Mouse (Mus musculus) heart, postnatal 10 days (tissue): ENCODE data around the gene Pyroxd2. TPM values are rescaled to one million over a fixed set of nuclear protein-coding genes. Genes with fewer than 3 reads are reported as not detected.
A peak's percentile ranks its signal among the peaks of the same experiment; 100 is the strongest.
"Not testable (repeated sequence)": the region's sequence is repeated elsewhere in the genome, so short reads cannot be mapped to it uniquely, and the experiment has no call there.

Experiments used
- DNase-seq, 2 experiments: peaks; one replicate each; pipeline ENCODE4 v3.0.0; 2021
- intact Hi-C: fragments of 180-260 bp; cut with DNase I; formaldehyde crosslinking; loops from one replicate; pipeline ENCODE4 v1.15.1; 2025
- total RNA-seq, 2 experiments: library from RNA; stranded (reverse); gene quantifications; 2 replicates each; pipeline ENCODE4 v1.2.3; 2021

The Pyroxd2 gene
- total RNA-seq, 2 experiments from 2014 or later: 7.3 to 7.5 TPM

DNA sequence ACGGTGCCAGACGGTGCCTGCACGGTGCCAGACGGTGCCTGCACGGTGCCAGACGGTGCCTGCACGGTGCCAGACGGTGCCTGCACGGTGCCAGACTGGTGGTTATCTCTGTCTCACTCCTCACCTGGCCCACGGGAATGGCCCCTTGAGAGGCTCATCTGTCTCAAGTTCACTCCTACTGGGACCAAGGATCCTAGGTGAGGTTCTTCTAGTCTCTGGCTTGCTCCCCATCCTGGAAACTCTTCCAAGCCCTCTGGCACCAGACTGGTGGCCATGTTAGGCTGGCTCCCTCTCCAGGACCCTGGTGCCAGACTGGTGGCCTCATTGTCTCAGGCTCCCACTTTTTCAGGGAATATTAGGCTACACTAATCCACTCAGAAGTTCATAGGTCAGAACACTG lies 53.1 kb downstream of the Pyroxd2 start:
- DNase-seq: no peak

DNA sequence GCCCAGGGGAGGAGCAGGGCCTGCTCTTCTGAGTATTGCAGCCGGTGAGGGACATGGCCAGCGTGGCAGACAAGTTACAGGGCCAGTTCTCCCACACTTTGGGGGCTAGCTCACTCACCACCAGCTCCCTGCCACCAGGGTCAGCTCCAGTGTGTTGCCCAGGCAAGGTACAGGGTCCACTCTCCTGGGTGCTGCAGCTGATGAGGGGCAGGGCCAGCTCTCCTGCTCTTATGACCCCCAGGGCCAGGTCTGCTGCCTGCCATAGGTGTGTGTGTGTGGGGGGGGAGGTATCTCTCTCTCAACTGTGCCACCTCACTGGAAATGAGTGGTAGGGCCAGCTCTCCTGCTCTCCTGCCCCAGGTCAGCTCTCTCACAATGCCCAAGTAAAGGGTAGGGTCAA lies 54.0 kb downstream of the Pyroxd2 start:
- intact Hi-C loops: no loop called here
- no peak for DNase-seq

More for the DNA sequence above, 53.1 kb downstream of the Pyroxd2 start:
- intact Hi-C loops: no loop called here

- intact Hi-C loops: no loop called here
- peak in 1 of 2 experiments; percentile 12 for DNase-seq
Observed at GRCm38 (mm10) chr19:42697336-42697735, 55.2 kb downstream of the Pyroxd2 start.

DNA sequence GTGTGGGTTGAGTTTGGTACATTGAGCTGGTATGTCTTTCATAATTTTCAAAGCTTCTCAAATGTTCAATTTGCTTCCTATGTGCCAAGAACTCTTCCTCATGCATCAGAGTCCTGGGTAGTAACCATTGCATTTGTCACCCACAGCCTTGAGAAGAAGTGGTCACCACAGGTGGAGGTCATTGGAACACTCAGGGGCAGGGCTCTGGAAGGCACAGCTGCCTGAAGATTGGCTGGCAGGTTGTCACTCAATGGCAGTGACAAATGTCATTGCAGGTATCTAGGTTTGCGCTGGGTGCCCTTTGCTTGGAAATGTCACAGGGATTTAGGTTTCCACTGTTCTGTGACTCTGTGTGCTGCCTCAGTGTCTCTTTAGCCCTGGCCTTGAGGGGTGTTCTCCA lies 62.3 kb downstream of the Pyroxd2 start:
- no peak for DNase-seq
- intact Hi-C loops: no loop called here

DNA sequence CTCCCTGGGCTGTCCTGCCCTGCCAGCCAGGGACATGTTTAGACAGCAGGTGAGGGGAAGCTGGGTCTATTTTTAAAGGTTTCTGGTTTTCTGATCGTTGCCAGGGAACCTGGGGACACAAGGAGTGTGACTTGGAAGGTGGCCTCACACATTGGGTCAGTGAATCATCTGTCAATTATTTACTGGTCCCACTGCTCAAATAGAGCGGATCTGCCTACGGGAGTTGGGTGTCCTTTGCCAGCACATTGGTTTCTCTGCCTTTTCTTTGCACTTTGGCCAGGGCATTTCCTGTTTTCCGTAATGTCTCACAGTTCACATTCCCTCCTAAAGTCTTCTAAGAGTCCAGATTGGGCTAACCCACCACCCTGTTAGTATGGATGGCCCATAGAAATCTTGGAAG lies 62.8 kb downstream of the Pyroxd2 start:
- intact Hi-C loops: no loop called here
- DNase-seq: no peak

DNA sequence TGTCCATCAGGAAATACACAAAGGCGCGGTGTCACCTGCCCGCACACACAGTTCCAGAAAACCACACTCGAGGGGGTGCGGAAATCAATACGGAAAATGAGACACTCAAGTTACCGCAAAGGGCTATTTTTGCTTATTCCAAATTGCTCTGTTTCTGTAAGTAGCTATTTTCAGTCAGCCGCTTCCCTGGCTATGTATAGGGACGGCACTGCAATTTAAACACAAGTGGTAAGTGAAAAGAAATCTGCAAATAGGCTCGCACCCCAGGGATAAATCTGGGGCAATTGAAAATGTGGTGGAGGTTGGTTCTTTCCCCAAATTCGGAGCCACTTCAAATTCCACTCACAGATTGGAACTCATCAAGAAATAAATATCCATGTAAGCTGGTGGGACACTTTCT lies 63.3 kb downstream of the Pyroxd2 start:
- intact Hi-C loops: no loop called here
- DNase-seq: no peak

DNA sequence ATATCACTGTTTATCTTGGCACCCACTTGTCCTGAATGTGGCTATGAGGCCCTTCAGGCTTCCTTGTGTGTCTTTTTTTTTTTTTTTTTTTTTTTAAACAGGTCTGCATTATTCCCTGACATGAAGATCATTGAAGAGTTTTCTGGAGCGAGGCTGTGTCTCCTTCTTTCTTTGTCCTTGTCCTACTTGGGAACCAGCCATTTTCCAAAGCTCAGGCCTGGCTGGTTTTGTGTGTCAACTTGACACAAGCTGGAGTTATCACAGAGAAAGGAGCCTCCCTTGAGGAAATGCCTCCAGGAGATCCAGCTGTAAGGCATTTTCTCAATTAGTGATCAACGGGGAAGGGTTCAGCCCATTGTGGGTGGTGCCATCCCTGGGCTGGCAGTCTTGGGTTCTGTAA lies 69.8 kb downstream of the Pyroxd2 start:
- intact Hi-C loops, DNase-seq: not testable (repeated sequence)

- intact Hi-C loops: no loop called here
- DNase-seq: peak in 1 of 2 experiments; percentile 26
Observed at GRCm38 (mm10) chr19:42678191-42678590, 74.4 kb downstream of the Pyroxd2 start.

- DNase-seq: no peak
- intact Hi-C loops: no loop called here
Observed at GRCm38 (mm10) chr19:42677452-42677851, 75.1 kb downstream of the Pyroxd2 start.

GRCm38 (mm10) chr19:42676931-42677330 lies 75.6 kb downstream of the Pyroxd2 start:
- intact Hi-C loops: no loop called here
- no peak for DNase-seq

Other genes starting within 250 kb of the Pyroxd2 start
- gene R3hcc1l, start 234.0 kb downstream of the Pyroxd2 start, total RNA-seq: 10 to 100 TPM; 20.4 to 22.1 TPM
- gene Loxl4, start 140.0 kb downstream of the Pyroxd2 start, total RNA-seq: 1 to 10 TPM; 1.1 to 1.6 TPM
- gene Hps1, start 27.2 kb upstream of the Pyroxd2 start, total RNA-seq: 1 to 10 TPM; 2.8 to 3.6 TPM